Mouse (Mus musculus) ES-E14 (cell line): ENCODE results near the gene Gm21887.
"Not testable (repeated sequence)": the region's sequence is repeated elsewhere in the genome, so short reads cannot be mapped to it uniquely, and the experiment has no call there.

ENCODE experiments used
- CHD2 ChIP-seq: IDR thresholded peaks from 2 replicates; pipeline ENCODE4 v1.6.1; 2014; ENCODE audit warnings: mild to moderate bottlenecking, low read depth, low read length, inconsistent platforms
- MAFK ChIP-seq: IDR thresholded peaks from 2 replicates; pipeline ENCODE4 v1.6.1; 2014; ENCODE audit warnings: mild to moderate bottlenecking, low read depth, low read length, inconsistent platforms; ENCODE audit not compliant: insufficient read depth

DNA sequence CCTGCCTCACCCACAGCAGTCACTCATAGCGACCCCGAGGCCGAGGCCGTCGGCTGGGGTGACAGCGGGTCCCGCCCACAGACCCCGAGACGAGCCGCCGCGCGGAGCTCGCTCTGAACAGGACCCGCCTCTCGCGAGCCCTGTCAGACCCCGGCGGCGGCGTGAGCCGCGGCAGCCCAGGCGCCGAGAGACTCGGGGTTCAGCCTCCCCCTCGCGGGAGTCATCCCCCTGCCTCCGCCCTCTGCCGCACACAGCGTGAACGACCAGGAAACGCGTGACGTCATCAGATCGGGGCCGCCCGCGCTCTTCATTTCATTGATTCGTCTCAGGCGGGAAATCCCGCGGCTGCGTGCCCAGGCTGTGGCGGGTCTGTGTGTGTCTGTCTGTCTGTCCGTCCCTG, 12.5 kb upstream of the Gm21887 start:
- TF ChIP-seq MAFK, CHD2: not testable (repeated sequence)
